Comparison of ENCODE assay signal across 21 mouse cellular contexts in the genomic region with DNA sequence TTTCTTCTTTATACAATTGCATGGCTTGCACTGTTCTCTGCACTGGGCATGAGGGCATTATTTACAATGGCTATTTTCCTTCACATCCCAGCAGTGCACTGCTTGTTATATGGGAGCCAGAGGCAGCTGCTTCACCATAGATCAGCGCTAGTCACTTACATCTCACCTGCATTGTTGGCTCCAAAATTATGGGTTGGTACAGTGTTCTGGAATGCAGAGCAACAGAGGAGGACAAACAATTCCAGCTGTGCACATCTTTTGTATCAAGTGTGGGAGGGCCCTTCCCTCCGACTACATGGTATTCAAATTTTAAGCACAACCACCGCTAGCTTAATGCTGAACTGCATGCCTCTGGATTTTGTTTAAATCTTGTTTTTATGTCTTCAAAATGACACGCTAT.
"Had no signal": no experiment of that assay in that cellular context is flagged by ENCODE, and none has a peak within 500 bp of the region (broad histone marks: within the 10 kb centered on the region; RNA-seq: fewer than 3 reads in every experiment).

No protein-coding gene starts in this region.

- H3K36me3 ChIP-seq: liver, embryonic 13.5 days; liver, embryonic 15.5 days; lung, embryonic 15.5 days; midbrain, embryonic 10.5 days; midbrain, embryonic 12.5 days; midbrain, embryonic 15.5 days; neural tube, embryonic 12.5 days; stomach, embryonic 15.5 days had no signal

- H3K9ac ChIP-seq: liver, embryonic 13.5 days; liver, embryonic 15.5 days; liver, postnatal 0 days; lung, embryonic 15.5 days; midbrain, embryonic 12.5 days; midbrain, embryonic 15.5 days; neural tube, embryonic 12.5 days; stomach, embryonic 15.5 days had no signal

- H3K27ac ChIP-seq: liver, embryonic 13.5 days; liver, embryonic 15.5 days; lung, embryonic 15.5 days; macrophage; midbrain, embryonic 10.5 days; midbrain, embryonic 12.5 days; midbrain, embryonic 15.5 days; neural tube, embryonic 12.5 days; stomach, embryonic 15.5 days; stomach, postnatal 0 days had no signal

- H3K4me3 ChIP-seq: liver, embryonic 13.5 days; liver, embryonic 15.5 days; lung, embryonic 15.5 days; megakaryocyte, embryonic 14.5 days; midbrain, embryonic 10.5 days; midbrain, embryonic 12.5 days; midbrain, embryonic 15.5 days; myocyte; neural tube, embryonic 12.5 days; stomach, embryonic 15.5 days had no signal

- H3K4me2 ChIP-seq: liver, embryonic 13.5 days; liver, embryonic 15.5 days; lung, embryonic 15.5 days; midbrain, embryonic 12.5 days; midbrain, embryonic 15.5 days; neural tube, embryonic 12.5 days; stomach, embryonic 15.5 days had no signal

- ATAC-seq: liver, postnatal 0 days; lung, postnatal 0 days; midbrain, embryonic 15.5 days had no signal

- H3K9me3 ChIP-seq: liver, embryonic 13.5 days; liver, embryonic 15.5 days; lung, embryonic 15.5 days; midbrain, embryonic 10.5 days; midbrain, embryonic 12.5 days; midbrain, embryonic 15.5 days; neural tube, embryonic 12.5 days; stomach, embryonic 15.5 days had no signal

- H3K4me1 ChIP-seq: liver, embryonic 13.5 days; liver, embryonic 15.5 days; lung, embryonic 15.5 days; megakaryocyte, embryonic 14.5 days; midbrain, embryonic 12.5 days; stomach, embryonic 15.5 days had no signal

- H3K27me3 ChIP-seq: liver, embryonic 13.5 days; liver, embryonic 15.5 days; lung, embryonic 15.5 days; megakaryocyte, embryonic 14.5 days; midbrain, embryonic 12.5 days; midbrain, embryonic 15.5 days; neural tube, embryonic 12.5 days; stomach, embryonic 15.5 days had no signal

- DNase-seq: liver, embryonic 13.5 days; liver, postnatal 0 days; lung, adult 2 months; lung, postnatal 14 days; lung, postnatal 36 days; right cerebral cortex, postnatal 14 days; thymus, adult 2 months; thymus, postnatal 25 days; thymus, postnatal 4 days had no signal
